Mouse (Mus musculus) forebrain, postnatal 0 days (tissue): ENCODE results near the gene Rps27l. TPM values are rescaled to one million over a fixed set of nuclear protein-coding genes. Genes with fewer than 3 reads are reported as not detected.

ENCODE experiments used
- ATAC-seq: fragments of 200-750 bp; cut with Nextera tagmentation; 2 replicates; pipeline ENCODE4 v1.8.0; 2017; ENCODE audit warnings: mild to moderate bottlenecking, moderate library complexity
- DNase-seq: peaks from one replicate; pipeline ENCODE4 v3.0.0-alpha.2; 2015
- H3K27ac ChIP-seq: fragments of 300-500 bp; sonication (generic); 2 replicates; pipeline ENCODE4 v1.5.1; 2014; ENCODE audit warnings: low read depth, mild to moderate bottlenecking, antibody characterized with exemption, low read length, moderate library complexity, mixed read lengths
- H3K27me3 ChIP-seq: fragments of 300-500 bp; sonication (generic); 2 replicates; pipeline ENCODE4 v1.6.1; 2014; ENCODE audit warnings: mild to moderate bottlenecking, low read length, mixed read lengths; ENCODE audit not compliant: insufficient read depth
- H3K36me3 ChIP-seq: fragments of 300-500 bp; sonication (generic); 2 replicates; pipeline ENCODE4 v1.6.1; 2014; ENCODE audit warnings: mild to moderate bottlenecking, moderate library complexity; ENCODE audit not compliant: insufficient read depth
- H3K4me1 ChIP-seq: fragments of 300-500 bp; sonication (generic); 2 replicates; pipeline ENCODE4 v1.6.1; 2014; ENCODE audit warnings: antibody characterized with exemption; ENCODE audit not compliant: insufficient read depth
- H3K4me2 ChIP-seq: fragments of 300-500 bp; sonication (generic); 2 replicates; pipeline ENCODE4 v1.6.1; 2014; ENCODE audit warnings: low read depth, mild to moderate bottlenecking, moderate library complexity
- H3K4me3 ChIP-seq: fragments of 300-500 bp; sonication (generic); 2 replicates; pipeline ENCODE4 v1.5.1; 2014; ENCODE audit warnings: low read depth, low read length, mixed read lengths
- H3K9ac ChIP-seq: fragments of 300-500 bp; sonication (generic); 2 replicates; pipeline ENCODE4 v1.6.1; 2014; ENCODE audit warnings: mild to moderate bottlenecking
- H3K9me3 ChIP-seq: fragments of 300-500 bp; sonication (generic); 2 replicates; pipeline ENCODE4 v1.6.1; 2016; ENCODE audit warnings: low read length
- CTCF ChIP-seq: sonication (generic); IDR thresholded peaks from 2 replicates; pipeline ENCODE4 v1.5.1; 2016; ENCODE audit warnings: antibody characterized with exemption, control low read depth, low read depth
- WGBS: fragments of 180-500 bp; shearing (Covaris S2); extraction: QIAGEN DNeasy Blood & Tissue Kit; methylation state at CpG from one replicate; pipeline ENCODE4 v1.1.7; 2014; 5-methylcytosine and 5-hydroxymethylcytosine counted together
- polyA plus RNA-seq: library from polyadenylated mRNA; unstranded; fragments of >200 nt; fragmentation: Nextera tagmentation; extraction: Ambion mirVana; gene quantifications from 2 replicates; pipeline ENCODE4 v1.2.1, GENCODE M21; 2015
- total RNA-seq: library from RNA; depleted of rRNA; stranded (reverse); fragments of >200 nt; gene quantifications from 2 replicates; pipeline ENCODE4 v1.2.3, GENCODE M21; 2014

The Rps27l gene
- total and polyA plus RNA-seq, 2 experiments from 2014 or later: 129 to 208 TPM

GRCm38 (mm10) chr9:66937507-66937906, 8.4 kb upstream of the Rps27l start:
- DNase-seq (no peak), ATAC-seq (no peak)
- Histone ChIP-seq H3K9ac (no peak overlapping the region), H3K27ac (no peak overlapping the region), H3K4me2 (no peak overlapping the region), H3K4me1 (peaks cover 4% of the 10 kb centered on the region; the same call in 1 of the 2 replicates), H3K27me3 (no peaks in the 10 kb centered on the region), H3K4me3 (no peak overlapping the region), H3K9me3 (no peaks in the 10 kb centered on the region), H3K36me3 (no peaks in the 10 kb centered on the region)
- no peak for TF ChIP-seq CTCF
- 48% methylated on average over 8 of the region's 8 CpGs for WGBS

GRCm38 (mm10) chr9:66938836-66939235, 7.0 kb upstream of the Rps27l start:
- H3K9ac ChIP-seq: no peak overlapping the region
- 7% methylated on average over 4 of the region's 4 CpGs for WGBS
- peaks cover 2% of the 10 kb centered on the region; the same call in 1 of the 2 replicates for H3K4me1 ChIP-seq
- H3K27ac ChIP-seq: no peak overlapping the region
- DNase-seq: peak; percentile 71
- H3K27me3 ChIP-seq: no peaks in the 10 kb centered on the region
- peak; percentile 42 for ATAC-seq
- H3K4me2 ChIP-seq: no peak overlapping the region
- H3K9me3 ChIP-seq: no peaks in the 10 kb centered on the region
- H3K36me3 ChIP-seq: no peaks in the 10 kb centered on the region
- peak; percentile 78 for TF ChIP-seq CTCF
- H3K4me3 ChIP-seq: no peak overlapping the region

- H3K4me3 ChIP-seq: peak overlapping the region; percentile 86
- DNase-seq (no peak), ATAC-seq (no peak)
- H3K9me3 ChIP-seq: no peaks in the 10 kb centered on the region
- WGBS: 29% methylated on average over 4 of the region's 4 CpGs
- H3K4me1 ChIP-seq: no peaks in the 10 kb centered on the region
- H3K27ac ChIP-seq: peak overlapping the region; percentile 93
- H3K4me2 ChIP-seq: peak overlapping the region; percentile 74
- no peaks in the 10 kb centered on the region for H3K27me3 ChIP-seq
- TF ChIP-seq CTCF: no peak
- H3K36me3 ChIP-seq: 0 out of 2 replicates have a peak, but pooled peaks cover 8% of the 10 kb centered on the region
- peak overlapping the region; percentile 78 for H3K9ac ChIP-seq
Observed at GRCm38 (mm10) chr9:66945161-66945560, 725 bp upstream of the Rps27l start.

- 95% methylated on average over 2 of the region's 2 CpGs for WGBS
- Histone ChIP-seq H3K9me3 (no peaks in the 10 kb centered on the region), H3K27ac (no peak overlapping the region), H3K4me1 (no peaks in the 10 kb centered on the region), H3K9ac (no peak overlapping the region), H3K27me3 (no peaks in the 10 kb centered on the region), H3K4me2 (no peak overlapping the region), H3K36me3 (0 out of 2 replicates have a peak, but pooled peaks cover 8% of the 10 kb centered on the region), H3K4me3 (no peak overlapping the region)
- no peak for TF ChIP-seq CTCF
- ATAC-seq: no peak
- DNase-seq: no peak
Observed at GRCm38 (mm10) chr9:66948536-66948935, 2.6 kb downstream of the Rps27l start.

- WGBS: 82% methylated on average over 8 of the region's 8 CpGs
- TF ChIP-seq CTCF: no peak
- Histone ChIP-seq H3K27ac (no peak overlapping the region), H3K4me1 (no peaks in the 10 kb centered on the region), H3K9me3 (no peaks in the 10 kb centered on the region), H3K9ac (no peak overlapping the region), H3K27me3 (no peaks in the 10 kb centered on the region), H3K4me3 (no peak overlapping the region), H3K4me2 (no peak overlapping the region), H3K36me3 (peaks cover 18% of the 10 kb centered on the region)
- DNase-seq: no peak
- no peak for ATAC-seq
Observed at GRCm38 (mm10) chr9:66952321-66952720, 6.4 kb downstream of the Rps27l start.

GRCm38 (mm10) chr9:66952886-66953285, 7.0 kb downstream of the Rps27l start:
- Histone ChIP-seq H3K4me3 (no peak overlapping the region), H3K36me3 (peaks cover 18% of the 10 kb centered on the region), H3K4me1 (no peaks in the 10 kb centered on the region), H3K27me3 (no peaks in the 10 kb centered on the region), H3K27ac (no peak overlapping the region), H3K9me3 (no peaks in the 10 kb centered on the region), H3K9ac (no peak overlapping the region), H3K4me2 (no peak overlapping the region)
- TF ChIP-seq CTCF: no peak
- no peak for DNase-seq
- WGBS: 79% methylated on average over 2 of the region's 2 CpGs
- no peak for ATAC-seq

GRCm38 (mm10) chr9:66957451-66957850, 11.6 kb downstream of the Rps27l start:
- Histone ChIP-seq H3K27me3 (no peaks in the 10 kb centered on the region), H3K4me2 (no peak overlapping the region), H3K36me3 (peaks cover 12% of the 10 kb centered on the region), H3K9me3 (no peaks in the 10 kb centered on the region), H3K4me3 (no peak overlapping the region), H3K4me1 (no peaks in the 10 kb centered on the region), H3K9ac (no peak overlapping the region), H3K27ac (no peak overlapping the region)
- ATAC-seq (no peak), DNase-seq (no peak)
- 97% methylated on average over 3 of the region's 3 CpGs for WGBS
- no peak for TF ChIP-seq CTCF
